Mouse (Mus musculus): ENCODE data around the gene Cyp2d22.
A peak's percentile ranks its signal among the peaks of the same experiment; 100 is the strongest.
"Not testable (repeated sequence)": the region's sequence is repeated elsewhere in the genome, so short reads cannot be mapped to it uniquely, and the experiment has no call there.

Cyp2d22 gene

GRCm38 (mm10) chr15:82379871-82380713 is at the start of gene Cyp2d22:
Gene Cyp2d22, minus strand, starts transcription at chr15:82380260.
- ATAC-seq (ENCODE audit: low TSS enrichment) = peak; percentile 36; the same call in 1 of the 2 replicates

- ATAC-seq (ENCODE audit: low TSS enrichment) = no peak
These were observed 43.4 kb upstream of the Cyp2d22 start for GRCm38 (mm10) chr15:82423471-82423870.

DNA sequence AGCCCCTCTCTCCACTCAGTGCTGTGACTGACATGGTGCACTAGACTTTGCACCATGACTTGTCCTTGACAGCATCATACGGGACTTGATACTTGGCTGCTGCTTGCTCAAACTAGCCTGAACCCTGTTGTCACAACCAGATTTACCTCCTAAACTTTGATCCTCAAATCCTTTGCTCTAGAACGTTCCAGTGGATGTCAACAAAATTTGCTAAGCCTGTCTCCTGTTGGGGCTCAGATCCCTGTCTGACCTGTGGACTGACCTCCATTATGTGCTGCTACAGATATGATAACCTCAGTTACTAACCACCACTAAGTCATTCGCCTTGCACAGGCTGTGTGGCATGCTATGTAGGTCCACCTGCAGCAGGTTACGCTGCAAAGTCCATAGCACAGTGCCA is 42.9 kb upstream of the Cyp2d22 start:
- no peak for ATAC-seq (ENCODE audit: low TSS enrichment)

GRCm38 (mm10) chr15:82418616-82419015 is 38.6 kb upstream of the Cyp2d22 start:
- ATAC-seq (ENCODE audit: low TSS enrichment) = no peak

DNA sequence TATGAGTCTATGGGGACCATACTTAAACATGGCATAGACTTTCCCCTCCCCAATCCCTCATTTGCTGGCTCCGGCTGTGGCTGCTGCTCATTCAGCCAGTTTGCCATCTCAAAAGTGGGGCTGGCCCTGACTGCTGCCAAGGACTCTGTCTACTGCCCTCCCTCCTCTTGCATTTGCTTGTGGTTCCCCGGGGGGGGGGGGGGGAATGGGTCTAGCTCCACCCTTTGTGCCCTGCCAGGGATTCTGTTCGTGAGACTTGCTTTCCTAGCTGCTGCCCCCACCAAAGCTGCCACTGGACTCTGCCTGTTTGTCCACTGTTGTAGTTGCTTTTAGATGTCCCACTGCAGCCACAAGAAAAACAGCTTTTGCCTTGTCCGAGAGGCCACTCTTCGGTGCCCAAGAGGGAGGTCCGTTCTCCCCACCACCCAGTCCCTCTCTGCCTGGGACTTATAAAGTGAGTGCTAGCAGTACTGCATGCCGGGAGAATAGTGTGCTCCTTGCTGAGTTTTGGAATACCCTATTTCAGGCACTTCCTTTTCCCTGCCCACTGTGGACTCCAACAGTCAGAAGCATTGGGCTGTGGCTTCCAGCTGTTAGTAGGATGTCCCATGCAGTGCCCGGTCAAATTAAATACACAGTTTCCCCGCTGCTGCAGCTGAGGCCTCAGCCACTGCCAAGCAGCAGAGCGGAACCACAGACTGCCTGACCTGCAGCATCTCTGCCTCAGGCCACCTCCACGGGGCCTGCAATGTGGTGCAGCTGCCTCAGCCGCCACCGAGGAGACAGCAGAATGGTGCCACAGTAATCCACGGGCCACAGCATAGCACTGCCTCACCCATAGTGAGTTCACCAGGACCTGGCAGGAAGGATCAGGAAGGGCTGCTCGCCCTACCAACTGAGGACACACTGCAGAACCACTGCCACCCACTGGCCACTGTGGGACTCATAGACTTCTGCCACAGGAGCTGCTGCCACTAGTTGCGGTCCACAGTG is 37.0 kb upstream of the Cyp2d22 start:
- ATAC-seq (ENCODE audit: low TSS enrichment) = peak; percentile 99

- no peak for ATAC-seq (ENCODE audit: low TSS enrichment)
These were observed 27.5 kb upstream of the Cyp2d22 start for GRCm38 (mm10) chr15:82407536-82407935.

DNA sequence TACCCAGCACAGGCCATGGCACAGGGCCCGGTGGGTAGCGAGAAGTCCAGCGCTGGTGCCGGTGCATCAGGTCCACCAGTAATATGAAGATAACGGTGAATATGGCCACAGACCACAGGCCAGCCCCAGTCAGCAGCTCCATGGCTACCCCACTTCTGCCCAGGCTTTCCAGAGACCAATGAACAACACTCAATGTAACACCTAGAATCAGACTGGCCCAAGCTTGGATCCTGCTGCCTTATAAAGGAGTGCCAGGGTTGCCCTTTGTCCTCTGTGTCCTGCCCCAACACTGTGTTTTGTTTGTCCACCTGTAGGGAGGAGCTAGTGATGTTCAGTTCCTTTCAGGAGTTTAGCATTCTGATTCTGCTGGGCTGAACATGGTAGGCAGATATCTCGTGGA is 26.9 kb upstream of the Cyp2d22 start, which contains the start of gene Cyp2d10:
Gene Cyp2d10 (minus strand): TSS at position 215 of the 400 bp plus-strand sequence.
- no peak for ATAC-seq (ENCODE audit: low TSS enrichment)

DNA sequence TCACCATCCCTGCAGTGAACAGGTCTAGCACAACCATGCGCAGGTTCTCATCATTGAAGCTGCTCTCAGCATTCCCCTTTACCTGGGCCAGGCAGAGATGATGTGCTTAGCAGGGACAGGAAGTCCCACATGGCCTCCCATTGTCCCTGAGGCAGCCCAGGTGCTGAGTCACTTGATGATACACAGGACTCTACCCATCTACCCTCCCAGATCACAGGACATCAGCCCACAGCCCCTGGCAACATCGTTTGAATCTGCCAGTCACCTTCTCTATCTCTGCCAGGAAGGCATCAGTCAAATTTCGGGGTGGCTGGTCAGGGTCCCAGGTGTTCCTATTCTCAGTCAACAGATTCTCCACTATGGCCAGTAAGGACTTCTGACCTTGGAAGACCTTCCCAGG is 24.1 kb upstream of the Cyp2d22 start:
- ATAC-seq (ENCODE audit: low TSS enrichment) = no peak

DNA sequence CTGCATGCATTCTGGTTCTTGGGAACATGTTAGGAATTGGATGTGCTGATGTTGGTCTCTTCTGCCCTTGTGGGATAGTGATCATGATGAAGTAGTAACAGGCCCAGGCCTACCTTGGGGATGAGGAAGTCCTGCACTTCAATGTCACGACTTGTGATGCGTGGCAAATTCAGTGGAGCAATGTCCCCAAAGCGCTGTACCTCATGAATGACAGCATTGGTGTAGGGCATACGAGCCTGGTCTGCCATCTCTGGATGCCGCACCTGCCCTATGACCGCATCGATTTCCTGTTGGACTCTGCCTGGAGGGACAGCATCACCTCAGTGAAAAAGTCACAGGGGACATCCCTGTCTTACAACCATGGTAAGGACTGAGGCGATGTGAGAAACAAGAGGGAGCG is 23.5 kb upstream of the Cyp2d22 start:
- ATAC-seq (ENCODE audit: low TSS enrichment) = no peak

GRCm38 (mm10) chr15:82402741-82403140 is 22.7 kb upstream of the Cyp2d22 start:
- no peak for ATAC-seq (ENCODE audit: low TSS enrichment)

DNA sequence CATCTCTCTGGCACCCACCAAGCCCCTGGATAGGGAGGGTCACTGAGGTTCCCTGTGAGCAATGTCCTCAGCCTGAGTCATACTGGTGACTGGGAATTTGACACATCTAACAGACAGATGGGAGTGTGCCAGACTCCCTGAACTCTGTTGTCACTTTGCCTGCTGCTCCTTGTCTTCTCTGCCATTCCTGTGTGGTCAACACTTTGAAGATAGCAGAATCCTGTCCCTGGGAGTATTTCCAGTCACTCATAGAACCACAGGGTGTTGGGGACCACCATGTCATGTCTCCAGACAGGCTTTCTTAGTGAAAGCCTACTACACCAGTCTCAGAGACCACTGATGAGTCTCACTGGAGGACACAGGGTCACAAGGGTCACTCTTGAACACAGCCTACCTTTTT is 22.0 kb upstream of the Cyp2d22 start:
- ATAC-seq (ENCODE audit: low TSS enrichment) = no peak

- ATAC-seq (ENCODE audit: low TSS enrichment) = no peak
These were observed 21.5 kb upstream of the Cyp2d22 start for GRCm38 (mm10) chr15:82401516-82401915.

DNA sequence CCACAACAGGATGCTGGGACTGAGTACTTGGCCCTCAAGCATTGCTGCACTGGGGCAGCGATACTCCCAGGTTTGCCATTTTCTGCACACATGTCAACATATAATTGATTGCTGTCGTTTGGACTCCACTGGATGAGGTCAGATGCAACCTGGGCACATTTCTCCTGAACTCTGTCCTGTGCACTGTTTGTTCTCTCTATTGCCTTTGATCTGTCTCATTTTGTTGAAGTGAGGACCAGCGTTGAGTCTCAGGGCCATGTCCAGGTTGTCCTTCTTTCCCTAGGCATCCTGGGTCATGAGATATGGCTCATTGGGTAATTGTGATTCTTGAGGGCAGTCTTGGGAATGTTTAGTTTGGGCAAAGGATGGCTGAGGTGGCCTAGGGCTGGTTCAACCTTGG is 15.9 kb upstream of the Cyp2d22 start:
- ATAC-seq (ENCODE audit: low TSS enrichment) = not testable (repeated sequence)

DNA sequence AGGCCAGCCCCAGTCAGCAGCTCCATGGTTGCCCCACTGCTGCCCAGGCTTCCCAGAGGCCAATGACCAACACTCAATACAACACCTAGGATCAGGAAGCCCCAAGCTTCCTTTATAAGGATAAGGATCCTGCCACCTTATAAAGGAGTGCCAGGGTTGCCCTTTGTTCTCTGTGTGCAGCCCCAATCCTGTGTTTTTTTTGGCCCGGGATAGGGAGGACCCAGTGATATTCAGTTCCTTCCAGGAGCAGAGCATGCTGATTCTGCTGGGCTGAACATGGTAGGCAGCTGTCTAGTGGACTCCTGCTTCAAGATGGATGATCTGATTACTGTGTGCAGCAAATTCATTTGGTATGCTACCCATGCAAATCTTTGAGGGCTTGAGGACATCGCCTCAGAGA is 13.9 kb upstream of the Cyp2d22 start, which contains the start of gene Cyp2d11:
Gene Cyp2d11 (minus strand): TSS at position 101 of the 400 bp plus-strand sequence.
- ATAC-seq (ENCODE audit: low TSS enrichment) = not testable (repeated sequence)

DNA sequence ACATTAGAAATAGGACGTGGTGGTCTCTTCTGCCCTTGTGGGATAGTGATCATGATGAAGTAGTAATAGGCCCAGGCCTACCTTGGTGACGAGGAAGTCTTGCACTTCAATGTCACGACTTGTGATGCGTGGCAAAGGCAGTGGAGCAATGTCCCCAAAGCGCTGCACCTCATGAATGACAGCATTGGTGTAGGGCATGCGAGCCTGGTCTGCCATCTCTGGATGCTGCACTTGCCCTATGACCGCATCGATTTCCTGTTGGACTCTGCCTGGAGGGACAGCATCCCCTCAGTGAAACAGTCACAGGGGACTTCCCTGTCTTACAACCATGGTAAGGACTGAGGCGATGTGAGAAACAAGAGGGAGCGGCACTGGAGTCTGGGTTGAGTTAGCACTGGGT is 9.9 kb upstream of the Cyp2d22 start:
- not testable (repeated sequence) for ATAC-seq (ENCODE audit: low TSS enrichment)

- ATAC-seq (ENCODE audit: low TSS enrichment) = no peak
These were observed 5.7 kb upstream of the Cyp2d22 start for GRCm38 (mm10) chr15:82385729-82386128.

DNA sequence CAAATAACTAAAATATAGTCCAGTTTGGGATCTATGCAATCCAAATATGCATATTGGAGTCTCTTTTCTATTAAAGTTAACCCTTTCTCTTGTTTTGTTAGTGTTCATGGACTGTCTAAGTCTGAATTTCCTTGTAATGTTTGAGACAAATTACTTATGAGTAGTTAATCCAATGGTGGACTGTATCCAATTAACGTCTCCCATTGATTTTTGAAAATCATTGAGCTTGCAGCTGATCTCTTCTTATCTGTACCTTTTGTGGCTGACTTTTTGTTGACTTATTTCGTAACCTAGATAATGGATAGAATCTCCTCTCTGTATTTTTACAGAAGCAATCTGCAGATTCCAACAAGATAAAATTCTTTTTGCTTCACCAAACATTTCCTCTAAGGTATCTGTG is 2.4 kb upstream of the Cyp2d22 start:
- no peak for ATAC-seq (ENCODE audit: low TSS enrichment)

GRCm38 (mm10) chr15:82380714-82381062 is 628 bp upstream of the Cyp2d22 start:
- no peak for ATAC-seq (ENCODE audit: low TSS enrichment)

DNA sequence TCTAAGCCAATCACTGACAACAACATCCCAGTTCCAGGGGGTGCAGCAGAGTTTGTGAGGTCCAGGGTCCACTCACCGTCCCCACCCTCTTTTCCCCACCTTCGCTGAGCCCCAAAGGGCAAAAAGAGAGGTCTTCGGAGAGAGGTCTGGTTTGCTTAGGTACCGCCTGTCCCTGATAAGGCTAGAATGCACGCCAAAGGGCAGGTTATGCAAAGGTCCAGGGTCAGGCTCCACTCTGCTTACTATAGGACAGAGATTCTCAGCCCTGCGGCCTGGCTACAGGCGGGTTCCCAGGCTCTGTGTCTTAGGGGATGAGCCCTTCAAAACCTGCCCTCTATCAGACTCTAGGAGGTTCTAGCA is 569 bp downstream of the Cyp2d22 start:
- no peak for ATAC-seq (ENCODE audit: low TSS enrichment)

- ATAC-seq (ENCODE audit: low TSS enrichment) = no peak
These were observed 1.5 kb downstream of the Cyp2d22 start for GRCm38 (mm10) chr15:82378261-82379180.

DNA sequence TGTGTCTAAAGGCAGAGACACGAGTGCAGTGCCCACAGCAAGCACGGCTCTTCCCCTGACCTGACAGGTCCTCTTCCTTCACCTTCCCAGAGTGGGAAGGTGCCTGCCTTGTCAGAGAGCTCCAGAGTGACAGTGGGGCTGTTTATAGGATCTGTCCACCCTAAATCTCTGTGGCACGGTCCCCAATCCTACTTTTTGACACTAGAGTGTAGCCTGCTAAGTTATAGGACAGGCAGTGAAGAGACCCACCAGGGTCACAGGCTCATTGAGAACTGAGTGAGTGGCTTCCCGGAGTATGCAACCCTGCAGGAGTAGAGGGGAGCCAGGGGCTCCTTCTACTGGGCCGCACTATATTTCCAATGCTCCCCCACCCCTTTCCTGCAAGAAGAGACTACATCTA is 2.4 kb downstream of the Cyp2d22 start:
- ATAC-seq (ENCODE audit: low TSS enrichment) = no peak

Measured in frontal cortex, adult (tissue).